Mouse (Mus musculus) heart, embryonic 11.5 days (tissue): ENCODE results near the gene Zswim8. TPM values are rescaled to one million over a fixed set of nuclear protein-coding genes. Genes with fewer than 3 reads are reported as not detected.

Experiments used
- ATAC-seq: fragments of 200-750 bp; cut with Nextera tagmentation; replicated peaks from 2 replicates; pipeline ENCODE4 v1.8.0; 2017; ENCODE audit warnings: moderate library complexity; ENCODE audit not compliant: insufficient number of reproducible peaks, low FRiP score, low TSS enrichment
- H3K27ac ChIP-seq: fragments of 300-500 bp; sonication (generic); 2 replicates; pipeline ENCODE4 v1.5.1; 2014; ENCODE audit warnings: mild to moderate bottlenecking, low read depth, low read length
- H3K27me3 ChIP-seq: fragments of 300-500 bp; sonication (generic); 2 replicates; pipeline ENCODE4 v1.6.1; 2014; ENCODE audit warnings: mild to moderate bottlenecking, low read length, mixed read lengths; ENCODE audit not compliant: control insufficient read depth, insufficient read depth
- H3K36me3 ChIP-seq: fragments of 300-500 bp; sonication (generic); 2 replicates; pipeline ENCODE4 v1.6.1; 2014; ENCODE audit warnings: mild to moderate bottlenecking, low read length, moderate library complexity, mixed read lengths; ENCODE audit not compliant: control insufficient read depth, insufficient read depth
- H3K4me1 ChIP-seq: fragments of 300-500 bp; sonication (generic); 2 replicates; pipeline ENCODE4 v1.6.1; 2014; ENCODE audit warnings: low read length; ENCODE audit not compliant: control insufficient read depth, insufficient read depth
- H3K4me2 ChIP-seq: fragments of 300-500 bp; sonication (generic); 2 replicates; pipeline ENCODE4 v1.6.1; 2014; ENCODE audit warnings: mild to moderate bottlenecking, moderate library complexity
- H3K4me3 ChIP-seq: fragments of 300-500 bp; sonication (generic); 2 replicates; pipeline ENCODE4 v1.5.1; 2014; ENCODE audit warnings: low read depth, low read length
- H3K9ac ChIP-seq: fragments of 300-500 bp; sonication (generic); 2 replicates; pipeline ENCODE4 v1.6.1; 2014; ENCODE audit warnings: mild to moderate bottlenecking, low read depth, low read length, moderate library complexity
- H3K9me3 ChIP-seq: fragments of 300-500 bp; sonication (generic); replicated peaks from 2 replicates; pipeline ENCODE4 v1.6.1; 2016; ENCODE audit warnings: low read length; ENCODE audit not compliant: control insufficient read depth
- WGBS: fragments of 180-500 bp; shearing (Covaris S2); extraction: QIAGEN DNeasy Blood & Tissue Kit; methylation state at CpG from one replicate; pipeline ENCODE4 v1.1.7; 2014; ENCODE audit not compliant: insufficient replicate concordance; 5-methylcytosine and 5-hydroxymethylcytosine counted together
- polyA plus RNA-seq: library from polyadenylated mRNA; unstranded; fragments of >200 nt; fragmentation: Nextera tagmentation; extraction: Ambion mirVana; gene quantifications from 2 replicates; pipeline ENCODE4 v1.2.1, GENCODE M21; 2014

Gene Zswim8
- polyA plus RNA-seq, 1 experiment from 2014 or later = 24.1 TPM

GRCm38 (mm10) chr14:20758768-20759435 lies 51.5 kb downstream of the Zswim8 start:
- peaks cover 33% of the 10 kb centered on the region for H3K36me3 ChIP-seq
- no peak for ATAC-seq

GRCm38 (mm10) chr14:20764942-20765341 lies 57.6 kb downstream of the Zswim8 start:
- H3K36me3 ChIP-seq = peaks cover 20% of the 10 kb centered on the region
- no peaks in the 10 kb centered on the region for H3K9me3 ChIP-seq
- 76% methylated on average over 5 of the region's 5 CpGs for whole genome bisulfite sequencing
- H3K4me3 ChIP-seq = no peak overlapping the region
- H3K27ac ChIP-seq = peak overlapping the region; percentile 90
- no peaks in the 10 kb centered on the region for H3K27me3 ChIP-seq
- no peak overlapping the region for H3K4me2 ChIP-seq
- H3K9ac ChIP-seq = 0 out of 2 replicates have a peak overlapping the region, but pooled peaks have one; percentile 13
- no peak for ATAC-seq
- H3K4me1 ChIP-seq = peaks cover 31% of the 10 kb centered on the region

More at GRCm38 (mm10) chr14:20758768-20759435, 51.5 kb downstream of the Zswim8 start:
- 53% methylated on average over 8 of the region's 8 CpGs for WGBS
- no peaks in the 10 kb centered on the region for H3K27me3 ChIP-seq
- H3K9ac ChIP-seq = no peak overlapping the region
- H3K4me1 ChIP-seq = 0 out of 2 replicates have a peak, but pooled peaks cover 4% of the 10 kb centered on the region
- H3K27ac ChIP-seq = no peak overlapping the region
- H3K4me3 ChIP-seq = no peak overlapping the region
- no peak overlapping the region for H3K4me2 ChIP-seq
- H3K9me3 ChIP-seq = no peaks in the 10 kb centered on the region

GRCm38 (mm10) chr14:20765642-20766258 lies 58.4 kb downstream of the Zswim8 start:
- Histone ChIP-seq H3K9ac (peak overlapping the region; percentile 13; the same call in 1 of the 2 replicates), H3K4me2 (0 out of 2 replicates have a peak overlapping the region, but pooled peaks have one; percentile 4), H3K9me3 (no peaks in the 10 kb centered on the region), H3K27me3 (no peaks in the 10 kb centered on the region), H3K4me3 (no peak overlapping the region), H3K36me3 (peaks cover 16% of the 10 kb centered on the region), H3K27ac (peak overlapping the region; percentile 90), H3K4me1 (peaks cover 31% of the 10 kb centered on the region)
- ATAC-seq = peak; percentile 40; the same call in 1 of the 2 replicates
- 18% methylated on average over 12 of the region's 12 CpGs for WGBS

GRCm38 (mm10) chr14:20767936-20768335 lies 60.6 kb downstream of the Zswim8 start:
- Histone ChIP-seq H3K4me1 (peaks cover 36% of the 10 kb centered on the region), H3K27me3 (no peaks in the 10 kb centered on the region), H3K4me3 (no peak overlapping the region), H3K27ac (peak overlapping the region; percentile 92), H3K9me3 (no peaks in the 10 kb centered on the region), H3K4me2 (peak overlapping the region; percentile 1; the same call in 1 of the 2 replicates), H3K36me3 (peaks cover 18% of the 10 kb centered on the region), H3K9ac (peak overlapping the region; percentile 52; the same call in 1 of the 2 replicates)
- ATAC-seq = no peak
- WGBS = 85% methylated on average over 7 of the region's 7 CpGs

GRCm38 (mm10) chr14:20768581-20768980 lies 61.2 kb downstream of the Zswim8 start:
- WGBS = 44% methylated on average over 5 of the region's 5 CpGs
- H3K27ac ChIP-seq = peak overlapping the region; percentile 92
- no peaks in the 10 kb centered on the region for H3K9me3 ChIP-seq
- no peaks in the 10 kb centered on the region for H3K27me3 ChIP-seq
- H3K9ac ChIP-seq = peak overlapping the region; percentile 52; the same call in 1 of the 2 replicates
- H3K4me1 ChIP-seq = peaks cover 43% of the 10 kb centered on the region
- 0 out of 2 replicates have a peak overlapping the region, but pooled peaks have one; percentile 1 for H3K4me2 ChIP-seq
- no peak overlapping the region for H3K4me3 ChIP-seq
- H3K36me3 ChIP-seq = peaks cover 14% of the 10 kb centered on the region
- no peak; the same call in 1 of the 2 replicates for ATAC-seq

- peaks cover 40% of the 10 kb centered on the region for H3K4me1 ChIP-seq
- no peak overlapping the region for H3K27ac ChIP-seq
- H3K4me2 ChIP-seq = no peak overlapping the region
- no peak overlapping the region for H3K9ac ChIP-seq
- WGBS = 93% methylated on average over 3 of the region's 3 CpGs
- ATAC-seq = no peak
- peaks cover 9% of the 10 kb centered on the region for H3K36me3 ChIP-seq
- no peak overlapping the region for H3K4me3 ChIP-seq
- no peaks in the 10 kb centered on the region for H3K27me3 ChIP-seq
- no peaks in the 10 kb centered on the region for H3K9me3 ChIP-seq
Measured at GRCm38 (mm10) chr14:20771941-20772340, 64.6 kb downstream of the Zswim8 start.

GRCm38 (mm10) chr14:20772808-20773207 lies 65.5 kb downstream of the Zswim8 start:
- H3K36me3 ChIP-seq = peaks cover 12% of the 10 kb centered on the region
- ATAC-seq = no peak
- peak overlapping the region; percentile 34; the same call in 1 of the 2 replicates for H3K9ac ChIP-seq
- H3K27me3 ChIP-seq = no peaks in the 10 kb centered on the region
- 44% methylated on average over 6 of the region's 6 CpGs for WGBS
- H3K27ac ChIP-seq = peak overlapping the region; percentile 29; the same call in 1 of the 2 replicates
- H3K4me2 ChIP-seq = no peak overlapping the region
- peaks cover 35% of the 10 kb centered on the region for H3K4me1 ChIP-seq
- H3K4me3 ChIP-seq = no peak overlapping the region
- no peaks in the 10 kb centered on the region for H3K9me3 ChIP-seq
